Mouse (Mus musculus): ENCODE measurements around the gene St5.

Gene St5

GRCm38 (mm10) chr7:109695339-109695726, 8.1 kb downstream of the St5 start:
- DNase-seq = no peak

- no peak for DNase-seq
Observed at GRCm38 (mm10) chr7:109694576-109695338, 8.6 kb downstream of the St5 start.

- no peak for DNase-seq
Observed at GRCm38 (mm10) chr7:109690961-109691360, 12.4 kb downstream of the St5 start.

GRCm38 (mm10) chr7:109690101-109690500, 13.3 kb downstream of the St5 start:
- DNase-seq = no peak

GRCm38 (mm10) chr7:109686585-109687128, 16.7 kb downstream of the St5 start:
- DNase-seq = no peak

GRCm38 (mm10) chr7:109680879-109681278, 22.5 kb downstream of the St5 start:
- no peak for DNase-seq

- DNase-seq = no peak
Observed at GRCm38 (mm10) chr7:109680284-109680683, 23.1 kb downstream of the St5 start.

- DNase-seq = no peak
Observed at GRCm38 (mm10) chr7:109674944-109675628, 28.3 kb downstream of the St5 start.

- DNase-seq = peak; percentile 67
Observed at GRCm38 (mm10) chr7:109671581-109672471, 31.6 kb downstream of the St5 start.

GRCm38 (mm10) chr7:109669426-109670170, 33.8 kb downstream of the St5 start:
- no peak for DNase-seq

- no peak for DNase-seq
Observed at GRCm38 (mm10) chr7:109666664-109667063, 36.7 kb downstream of the St5 start.

- DNase-seq = no peak
Observed at GRCm38 (mm10) chr7:109662626-109663025, 40.8 kb downstream of the St5 start.

GRCm38 (mm10) chr7:109659278-109659677, 44.1 kb downstream of the St5 start:
- no peak for DNase-seq

- no peak for DNase-seq
Observed at GRCm38 (mm10) chr7:109657884-109658283, 45.5 kb downstream of the St5 start.

GRCm38 (mm10) chr7:109654871-109655270, 48.5 kb downstream of the St5 start:
- DNase-seq = no peak

- no peak for DNase-seq
Observed at GRCm38 (mm10) chr7:109648812-109649594, 54.4 kb downstream of the St5 start.

- DNase-seq = no peak
Observed at GRCm38 (mm10) chr7:109646574-109646973, 56.8 kb downstream of the St5 start.

GRCm38 (mm10) chr7:109643305-109643994, 60.0 kb downstream of the St5 start:
- no peak for DNase-seq

GRCm38 (mm10) chr7:109641963-109642362, 61.4 kb downstream of the St5 start:
- no peak for DNase-seq

- DNase-seq = no peak
Observed at GRCm38 (mm10) chr7:109641102-109641501, 62.3 kb downstream of the St5 start.

- DNase-seq = no peak
Observed at GRCm38 (mm10) chr7:109637391-109637790, 66.0 kb downstream of the St5 start.
